In genomic region chr1:78852408-78853093, GRCm38 (mm10) we compare ENCODE assay signal across 8 mouse cellular contexts. TPM values are rescaled to one million over a fixed set of nuclear protein-coding genes. Genes with fewer than 3 reads are reported as not detected.
DNase-seq lines count a peak whose midpoint lies in the region; ATAC-seq lines count a peak whose summit lies in the region.
"Had no signal": no experiment of that assay in that cellular context is flagged by ENCODE, and none has a peak within 500 bp of the region (broad histone marks: within the 10 kb centered on the region; RNA-seq: fewer than 3 reads in every experiment).

No protein-coding gene starts in this region.

- peak; percentile 91 for DNase-seq in Muller cell, postnatal 12 days (ENCODE audit: inconsistent ontology term)
- peak; percentile 39 for DNase-seq in adrenal gland, postnatal 10 days
- peak; percentile 53 for DNase-seq in forebrain, embryonic 11.5 days (ENCODE audit: low spot score)
- peak; percentile 5 to 45 for DNase-seq in kidney, postnatal 25 days
- peak; percentile 28 for DNase-seq in neural tube, embryonic 10.5 days (ENCODE audit: extremely low spot score, low spot score)
- DNase-seq in thymus, postnatal 4 days = no peak

- H3K4me2 ChIP-seq in forebrain, embryonic 11.5 days (ENCODE audit: low read depth, low read length, severe bottlenecking) = no peak overlapping the region

- no peaks in the 10 kb centered on the region for H3K27me3 ChIP-seq in forebrain, embryonic 11.5 days (ENCODE audit: control insufficient read depth, insufficient read depth, low read length)

- H3K4me1 ChIP-seq in forebrain, embryonic 11.5 days (replicated peaks; ENCODE audit: control insufficient read depth, insufficient read depth, low read length) = no peaks in the 10 kb centered on the region

- no peaks in the 10 kb centered on the region for H3K36me3 ChIP-seq in forebrain, embryonic 11.5 days (ENCODE audit: control insufficient read depth, insufficient read depth, low read length)

- H3K9ac ChIP-seq in forebrain, embryonic 11.5 days (ENCODE audit: low read length) = no peak overlapping the region

- no peak overlapping the region; the same call in 1 of the 2 replicates for H3K27ac ChIP-seq in forebrain, embryonic 11.5 days (ENCODE audit: low read depth, low read length)
- H3K27ac ChIP-seq: macrophage had no signal

- peak; percentile 93 for ATAC-seq in forebrain, embryonic 11.5 days (replicated peaks; ENCODE audit: low FRiP score)
- ATAC-seq in activated CD4-positive, CD25-positive, alpha-beta regulatory T cell, adult 4 months = no peak

- no peak overlapping the region for H3K4me3 ChIP-seq in forebrain, embryonic 11.5 days (ENCODE audit: low read depth, low read length)

- no peaks in the 10 kb centered on the region for H3K9me3 ChIP-seq in forebrain, embryonic 11.5 days (ENCODE audit: control insufficient read depth, low read length)

- 60% methylated on average over 17 of the region's 17 CpGs for WGBS in forebrain, embryonic 11.5 days

RNA-seq across cellular contexts. Expression of gene Kcne4, which starts 36.0 kb away (rescaled TPM):
- total RNA-seq in adrenal gland, postnatal 10 days (2021) = 1 to 10 TPM; 4.3 to 7.0 TPM
- polyA plus RNA-seq in forebrain, embryonic 11.5 days (2014; fragmentation: Nextera tagmentation; extraction: Ambion mirVana) = 0.52 and 0.75 TPM in 2 replicates
- not detected for polyA plus RNA-seq in activated CD4-positive, CD25-positive, alpha-beta regulatory T cell, adult 4 months (2017; shearing (Covaris generic))
- polyA plus RNA-seq: macrophage had no signal
